Mouse (Mus musculus) adrenal gland, postnatal 36 days (tissue): Measurements from ENCODE around the gene Gpr137. TPM values are rescaled to one million over a fixed set of nuclear protein-coding genes. Genes with fewer than 3 reads are reported as not detected.
"Not testable (repeated sequence)": the region's sequence is repeated elsewhere in the genome, so short reads cannot be mapped to it uniquely, and the experiment has no call there.

Experiments
- DNase-seq, 2 experiments: peaks; one replicate each; pipeline ENCODE4 v3.0.0; 2021; ENCODE audit warnings: mixed read lengths in 1 of 2
- long read RNA-seq, 2 experiments: library from polyadenylated mRNA; stranded (forward); transcript quantifications; one replicate each; pipeline ENCODE4 v2.0.0; 2021; ENCODE audit warnings: borderline sequencing depth in 2 of 2
- total RNA-seq, 2 experiments: library from RNA; stranded (reverse); gene quantifications; 2 replicates each; pipeline ENCODE4 v1.2.3; 2021

Gene Gpr137
- total RNA-seq, result 10 to 100 TPM; 49.1 to 49.9 TPM
- long read RNA-seq, experiment 1, transcript Gpr137-205 (7 exons, 1,858 nt), result major isoform, 7 of 28 reads
- long read RNA-seq, experiment 1, partial matches to known transcripts, result 3 of 28 reads
- long read RNA-seq, experiment 1, other reads (novel, unspliced or antisense), result 12 of 28 reads
- long read RNA-seq, experiment 2, transcript Gpr137-205 (7 exons, 1,858 nt), result major isoform, 8 of 21 reads
- long read RNA-seq, experiment 2, partial matches to known transcripts, result 0 of 21 reads
- long read RNA-seq, experiment 2, other reads (novel, unspliced or antisense), result 9 of 21 reads

- DNase-seq, result peak; percentile 98
Observed at GRCm38 (mm10) chr19:6942249-6942691, at the start of gene Gpr137. Gene Gpr137, minus strand, starts transcription at chr19:6942480.

GRCm38 (mm10) chr19:6991166-6991565, 48.9 kb upstream of the Gpr137 start:
- DNase-seq, result not testable (repeated sequence)

GRCm38 (mm10) chr19:6990712-6991111, 48.4 kb upstream of the Gpr137 start:
- DNase-seq, result no peak

- no peak for DNase-seq
Observed at GRCm38 (mm10) chr19:6989251-6989650, 47.0 kb upstream of the Gpr137 start.

GRCm38 (mm10) chr19:6987904-6988285, 45.6 kb upstream of the Gpr137 start:
- DNase-seq, result no peak

- DNase-seq, result peak; percentile 84 to 91
Observed at GRCm38 (mm10) chr19:6987061-6987903, 45.0 kb upstream of the Gpr137 start, which contains the start of gene Vegfb. Gene Vegfb, minus strand, starts transcription at chr19:6987651.

GRCm38 (mm10) chr19:6985951-6986708, 43.9 kb upstream of the Gpr137 start:
- DNase-seq, result no peak

- DNase-seq, result no peak
Observed at GRCm38 (mm10) chr19:6985300-6985699, 43.0 kb upstream of the Gpr137 start.

- DNase-seq, result no peak
Observed at GRCm38 (mm10) chr19:6983621-6984020, 41.3 kb upstream of the Gpr137 start.

- DNase-seq, result no peak
Observed at GRCm38 (mm10) chr19:6981465-6981864, 39.2 kb upstream of the Gpr137 start.

- peak; percentile 99 for DNase-seq
Observed at GRCm38 (mm10) chr19:6980381-6981093, 38.3 kb upstream of the Gpr137 start, which contains the start of gene Fkbp2. Gene Fkbp2, minus strand, starts transcription at chr19:6980501.

GRCm38 (mm10) chr19:6979486-6980380, 37.5 kb upstream of the Gpr137 start:
- DNase-seq, result peak; percentile 100

- peak; percentile 53 to 73 for DNase-seq
Observed at GRCm38 (mm10) chr19:6979001-6979479, 36.8 kb upstream of the Gpr137 start.

GRCm38 (mm10) chr19:6978639-6978974, 36.3 kb upstream of the Gpr137 start:
- DNase-seq, result no peak

- DNase-seq, result no peak
Observed at GRCm38 (mm10) chr19:6977759-6978638, 35.7 kb upstream of the Gpr137 start.

- DNase-seq, result peak; percentile 73 to 81
Observed at GRCm38 (mm10) chr19:6975537-6976521, 33.5 kb upstream of the Gpr137 start, which contains the start of gene Plcb3. Gene Plcb3, minus strand, starts transcription at chr19:6976470.

- peak; percentile 84 to 93 for DNase-seq
Observed at GRCm38 (mm10) chr19:6974211-6975205, 32.2 kb upstream of the Gpr137 start, which contains the start of gene Ppp1r14b. Gene Ppp1r14b, plus strand, starts transcription at chr19:6974968.
